Mouse (Mus musculus): ENCODE results near the gene Tcf25.

DNA sequence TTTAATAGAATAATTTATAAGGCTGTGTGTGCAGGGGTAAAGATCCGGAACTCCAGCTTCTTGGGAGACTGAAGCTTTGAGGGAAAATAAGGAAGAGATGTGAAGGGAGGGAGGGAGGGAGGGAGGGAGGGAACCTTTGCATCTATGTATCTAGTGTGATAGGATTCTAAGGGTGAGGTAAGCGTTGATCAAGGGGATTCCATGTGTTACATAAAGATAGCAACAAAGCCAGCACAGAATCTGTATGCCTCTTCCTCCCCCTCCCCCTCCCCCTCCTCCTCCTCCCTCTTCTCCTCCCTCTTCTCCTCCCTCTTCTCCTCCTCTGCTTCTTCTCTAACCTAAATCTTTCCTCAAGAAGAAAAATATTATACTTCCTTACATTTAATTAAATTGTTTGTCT, 26.3 kb upstream of the Tcf25 start:
- TF ChIP-seq CTCF (IDR thresholded peaks at IDR 0.05; ENCODE audit: low read depth, low read length): no peak
- no peak for TF ChIP-seq POLR2A (IDR thresholded peaks at IDR 0.05; ENCODE audit: insufficient read depth, low read length)
- no peak for TF ChIP-seq EP300 (IDR thresholded peaks at IDR 0.05; ENCODE audit: insufficient read depth, low read depth, low read length)
